Mouse (Mus musculus) bone marrow macrophage, adult 2 months (primary cell): ENCODE data around the gene Sun2. TPM values are rescaled to one million over a fixed set of nuclear protein-coding genes. Genes with fewer than 3 reads are reported as not detected.

Experiments used
- H3K27ac ChIP-seq: 2 replicates; pipeline ENCODE4 v1.5.1; 2012; ENCODE audit warnings: low read depth, low read length; ENCODE audit not compliant: insufficient read depth
- H3K4me1 ChIP-seq: 2 replicates; pipeline ENCODE4 v1.6.1; 2012; ENCODE audit warnings: low read length; ENCODE audit not compliant: control insufficient read depth, insufficient read depth
- H3K4me3 ChIP-seq: 2 replicates; pipeline ENCODE4 v1.5.1; 2012; ENCODE audit warnings: mild to moderate bottlenecking, low read length, moderate library complexity; ENCODE audit not compliant: insufficient read depth
- CTCF ChIP-seq: IDR thresholded peaks from 2 replicates; pipeline ENCODE4 v1.5.1; 2012; ENCODE audit warnings: low read depth, mild to moderate bottlenecking, low read length, moderate library complexity
- POLR2A ChIP-seq: IDR thresholded peaks from 2 replicates; pipeline ENCODE4 v1.6.1; 2012; ENCODE audit warnings: mild to moderate bottlenecking, low read depth, low read length, borderline replicate concordance
- polyA plus RNA-seq: library from polyadenylated mRNA; stranded (reverse); fragments of >200 nt; gene quantifications from 2 replicates; pipeline ENCODE4 v1.2.4, GENCODE M21; 2012; ENCODE audit not compliant: missing spikeins, insufficient read depth, insufficient read length

Gene Sun2
- polyA plus RNA-seq, 1 experiment = 63.2 TPM

DNA sequence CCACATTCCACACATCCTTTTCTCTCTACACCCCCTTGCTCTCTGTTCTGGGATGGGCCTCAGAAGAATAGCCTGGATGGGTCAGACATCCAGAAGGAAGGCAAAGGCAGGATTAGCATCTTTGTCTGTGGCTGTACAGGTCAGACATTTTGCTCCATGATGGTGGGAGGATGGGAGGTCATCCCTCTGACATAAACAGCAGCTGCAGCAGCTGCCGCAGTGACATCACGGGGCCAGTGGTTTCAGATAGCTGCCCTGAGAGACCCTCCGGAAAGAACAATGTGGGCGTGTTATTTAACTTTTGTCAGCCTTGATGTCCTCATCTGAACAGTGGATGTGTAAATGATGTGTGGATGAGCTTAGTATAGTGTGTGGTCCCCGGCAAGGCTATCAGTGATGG, 3.5 kb upstream of the Sun2 start:
- Histone ChIP-seq H3K4me1 (peaks cover 9% of the 10 kb centered on the region), H3K27ac (no peak overlapping the region), H3K4me3 (no peak overlapping the region)
- TF ChIP-seq POLR2A = no peak
- TF ChIP-seq CTCF = no peak

DNA sequence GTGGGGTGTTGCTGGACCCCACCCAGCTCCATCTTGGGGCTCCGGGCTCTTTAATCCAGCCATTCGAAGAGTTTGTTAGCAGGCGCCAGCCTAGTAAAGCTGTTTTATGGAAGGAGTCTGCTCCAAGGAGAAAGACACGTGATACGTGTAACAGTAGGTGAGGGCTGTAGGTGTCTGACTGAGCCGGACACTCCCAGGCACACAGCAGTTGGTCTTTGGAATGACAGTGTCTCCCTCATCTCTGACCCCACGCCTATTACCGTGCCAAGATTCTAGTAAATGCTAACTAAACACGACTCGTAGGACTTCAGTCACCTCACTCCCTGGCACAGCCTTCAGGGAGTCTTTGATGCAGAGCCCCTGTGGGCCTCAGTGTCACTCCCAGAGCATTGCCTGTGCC, 3.0 kb upstream of the Sun2 start:
- H3K4me1 ChIP-seq = peaks cover 13% of the 10 kb centered on the region
- TF ChIP-seq POLR2A (no peak), CTCF (no peak)
- H3K27ac ChIP-seq = no peak overlapping the region
- H3K4me3 ChIP-seq = no peak overlapping the region

DNA sequence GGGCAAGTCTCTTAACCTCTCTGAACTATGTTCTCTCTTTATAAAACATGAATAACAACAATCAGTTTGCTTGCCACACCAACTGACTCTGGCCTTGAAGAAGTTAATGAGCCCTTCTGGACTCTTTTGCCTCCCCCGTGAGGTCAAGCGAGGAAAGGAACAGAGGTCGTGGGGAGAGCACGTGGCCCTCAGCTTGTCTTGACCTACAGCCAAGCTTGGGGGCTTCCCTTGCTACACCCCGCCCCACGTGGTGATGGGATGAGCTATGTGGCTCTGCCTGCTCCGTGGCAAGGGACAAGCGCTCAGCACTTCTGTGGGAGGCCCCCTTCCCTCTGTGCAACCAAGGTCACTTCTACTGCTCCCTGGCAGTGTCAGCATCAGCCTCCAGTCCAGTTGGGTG, 2.4 kb upstream of the Sun2 start:
- Histone ChIP-seq H3K4me1 (peaks cover 13% of the 10 kb centered on the region), H3K4me3 (no peak overlapping the region), H3K27ac (no peak overlapping the region)
- no peak for TF ChIP-seq CTCF
- TF ChIP-seq POLR2A = no peak

DNA sequence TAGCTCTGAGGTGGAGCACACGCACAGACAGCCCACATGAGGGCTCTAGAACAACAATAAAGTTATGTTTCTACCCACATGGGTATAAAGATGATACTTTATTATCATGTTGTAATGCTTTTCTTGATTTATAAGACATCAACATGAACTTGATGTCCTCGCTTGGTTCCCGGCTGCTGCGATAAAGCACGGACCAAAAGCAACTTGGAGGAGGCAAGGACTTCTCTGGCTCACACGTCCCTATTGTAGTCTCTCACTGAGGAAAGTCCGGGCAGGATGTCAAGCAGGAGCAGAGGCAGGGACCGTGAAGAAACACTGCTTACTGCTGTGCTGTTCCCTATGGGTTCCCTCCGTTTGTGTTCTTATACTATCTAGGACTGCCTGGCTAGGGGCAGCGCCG, 1.7 kb upstream of the Sun2 start:
- TF ChIP-seq POLR2A = no peak
- no peak for TF ChIP-seq CTCF
- peaks cover 13% of the 10 kb centered on the region for H3K4me1 ChIP-seq
- H3K27ac ChIP-seq = no peak overlapping the region
- no peak overlapping the region for H3K4me3 ChIP-seq

DNA sequence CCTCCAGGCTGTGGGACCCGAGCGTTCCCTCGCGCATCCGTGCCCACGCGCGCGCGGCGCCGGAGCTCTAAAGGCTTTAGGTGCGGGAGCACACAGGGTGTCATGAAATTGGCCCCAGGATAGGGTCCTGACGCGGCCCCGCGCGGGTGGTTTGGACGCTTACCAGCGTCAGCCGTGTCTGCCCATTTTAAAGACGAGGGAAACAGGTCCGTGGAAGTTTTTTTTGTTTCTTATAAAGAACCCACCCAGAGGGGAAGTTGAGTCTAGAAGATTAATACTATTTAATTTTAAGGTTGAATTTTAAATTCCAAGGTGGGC, 329 bp upstream of the Sun2 start:
- Histone ChIP-seq H3K27ac (no peak overlapping the region), H3K4me1 (peaks cover 13% of the 10 kb centered on the region), H3K4me3 (peak overlapping the region; percentile 78)
- TF ChIP-seq CTCF (no peak), POLR2A (no peak)

DNA sequence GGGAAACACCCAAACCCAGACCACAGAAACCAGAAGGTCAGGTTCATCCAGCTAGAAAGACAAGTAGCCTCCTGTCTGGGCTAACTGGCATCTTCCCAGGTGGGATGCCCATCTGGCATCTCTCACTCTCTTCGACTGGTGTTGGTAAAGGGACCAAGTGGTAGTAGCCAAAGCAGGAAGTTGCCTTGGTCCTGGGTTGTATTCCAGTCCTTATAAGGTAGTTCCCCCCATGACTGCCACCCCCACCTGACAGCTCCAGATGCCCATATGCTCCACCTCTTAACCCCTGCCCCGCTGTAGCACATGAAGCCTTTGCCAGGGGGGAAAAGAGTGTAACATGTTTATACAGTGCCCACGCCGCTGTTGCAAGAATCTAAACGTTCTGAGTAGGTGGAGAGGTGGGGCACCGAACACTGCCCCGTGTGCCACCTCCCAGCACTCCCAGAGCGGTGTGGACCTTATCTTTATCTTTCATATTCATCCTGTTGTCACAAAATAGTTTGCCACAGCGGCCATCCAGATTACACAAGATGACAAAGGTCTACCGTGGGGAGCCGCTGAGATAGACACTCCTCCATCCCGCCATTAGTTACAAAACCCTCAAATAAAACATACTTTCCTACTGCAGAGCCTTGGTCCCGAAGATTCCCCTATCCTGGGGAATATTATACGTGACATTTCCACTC, 1.0 kb downstream of the Sun2 start:
- TF ChIP-seq POLR2A (no peak), CTCF (no peak)
- H3K4me1 ChIP-seq = peaks cover 13% of the 10 kb centered on the region
- peak overlapping the region; percentile 78 for H3K27ac ChIP-seq
- peak overlapping the region; percentile 78 for H3K4me3 ChIP-seq

DNA sequence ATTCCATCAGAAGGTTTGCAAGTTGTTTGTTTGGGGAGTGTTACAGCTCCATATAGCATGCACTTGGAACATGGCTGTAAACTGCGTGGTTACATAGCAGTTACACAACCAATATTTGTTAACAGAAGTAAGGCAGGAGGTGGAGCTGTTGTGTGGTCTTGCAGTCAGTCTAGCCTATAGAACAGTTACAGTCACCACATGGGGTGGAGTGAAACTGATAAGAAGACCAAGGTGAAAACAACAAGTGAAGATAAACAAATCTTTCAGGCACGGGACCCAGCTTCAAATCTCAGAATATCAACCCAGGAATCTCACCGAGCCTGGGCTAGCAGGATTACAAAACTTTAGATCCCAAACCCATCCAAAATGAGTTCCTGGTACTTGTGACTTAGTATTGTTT, 1.6 kb downstream of the Sun2 start:
- peak overlapping the region; percentile 78; the same call in 1 of the 2 replicates for H3K4me3 ChIP-seq
- no peak overlapping the region for H3K27ac ChIP-seq
- H3K4me1 ChIP-seq = peaks cover 13% of the 10 kb centered on the region
- TF ChIP-seq CTCF = no peak
- TF ChIP-seq POLR2A = no peak

DNA sequence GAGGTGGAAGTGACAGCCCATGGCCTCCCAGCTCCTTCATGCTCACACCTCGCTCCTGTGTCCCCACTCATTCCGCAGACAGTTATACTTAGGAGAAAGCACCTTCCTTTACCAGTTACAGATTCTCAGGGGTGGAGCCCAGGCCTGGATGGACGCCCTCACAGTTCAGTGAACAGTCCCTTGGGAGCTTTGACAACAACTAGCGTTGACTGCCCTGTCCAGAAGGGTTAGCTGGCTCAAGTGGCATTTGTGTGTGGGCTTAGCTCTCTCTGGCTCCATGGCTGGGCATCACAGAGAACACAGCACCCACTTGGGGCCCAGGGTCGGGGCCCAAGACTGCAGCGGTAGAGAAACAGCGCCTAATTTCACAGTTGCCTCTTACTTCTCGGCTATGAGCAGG, 8.0 kb downstream of the Sun2 start:
- Histone ChIP-seq H3K4me3 (no peak overlapping the region), H3K4me1 (no peaks in the 10 kb centered on the region), H3K27ac (no peak overlapping the region)
- TF ChIP-seq POLR2A = no peak
- TF ChIP-seq CTCF = no peak

DNA sequence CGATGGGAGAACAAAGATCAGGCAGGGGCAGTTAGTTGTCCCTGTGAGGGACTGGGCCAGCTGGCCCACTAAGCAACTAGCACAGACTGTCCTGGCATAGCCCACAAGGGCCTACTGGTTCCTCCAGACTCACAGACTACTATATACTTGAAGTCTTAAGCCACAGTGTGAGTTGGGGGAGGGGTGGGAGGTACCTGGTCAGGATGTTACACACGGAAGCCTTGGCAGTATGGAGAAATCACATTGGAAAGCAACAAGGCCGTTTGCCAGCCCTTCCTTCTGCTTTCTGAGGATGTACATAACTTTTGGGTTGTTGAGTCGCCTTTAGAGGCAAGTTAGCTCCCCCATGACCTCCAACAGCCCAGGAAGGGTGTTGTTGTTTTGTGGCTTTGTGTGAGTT, 8.7 kb downstream of the Sun2 start:
- TF ChIP-seq CTCF = no peak
- TF ChIP-seq POLR2A = no peak
- Histone ChIP-seq H3K4me1 (no peaks in the 10 kb centered on the region), H3K4me3 (no peak overlapping the region), H3K27ac (no peak overlapping the region)

DNA sequence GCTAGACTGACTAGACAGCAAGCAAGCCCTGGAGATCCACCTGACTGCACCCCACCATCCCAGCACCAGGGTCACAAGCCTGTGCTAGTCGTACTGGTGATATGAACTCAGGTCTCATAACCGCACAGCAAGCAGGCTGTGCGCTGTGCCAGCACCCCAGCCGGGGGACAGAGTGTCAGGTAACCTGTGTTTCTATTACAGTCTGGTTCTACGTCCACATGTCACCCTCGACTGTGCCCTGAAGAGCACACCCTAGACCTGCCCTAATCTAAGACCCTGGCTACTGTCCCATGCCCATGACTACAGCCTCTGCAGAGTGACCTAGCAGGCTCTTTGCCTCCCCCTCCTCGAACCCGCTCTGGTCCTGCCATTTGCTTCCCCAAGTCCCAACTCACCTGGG, 9.1 kb downstream of the Sun2 start:
- TF ChIP-seq POLR2A (no peak), CTCF (no peak)
- H3K4me1 ChIP-seq = no peaks in the 10 kb centered on the region
- no peak overlapping the region for H3K4me3 ChIP-seq
- H3K27ac ChIP-seq = no peak overlapping the region

DNA sequence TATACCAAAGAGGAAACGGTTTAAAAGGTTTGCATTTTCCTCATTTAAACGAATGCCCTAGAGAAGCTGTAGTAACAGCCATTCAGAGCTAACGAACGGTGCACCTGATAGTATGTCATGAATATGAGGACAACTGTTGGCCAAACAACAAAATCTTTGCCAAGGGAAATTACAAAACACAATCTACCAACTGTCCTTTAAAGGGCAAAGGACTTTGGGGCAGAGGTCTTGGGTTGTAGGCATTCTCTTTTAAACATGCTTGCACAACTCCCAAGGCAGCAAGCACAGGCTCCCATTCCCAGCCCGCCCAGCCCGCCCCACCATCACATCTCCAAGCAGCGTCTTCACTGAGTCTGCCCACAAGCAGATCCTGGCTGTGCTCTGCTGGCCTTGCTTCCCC, 10.8 kb downstream of the Sun2 start:
- TF ChIP-seq POLR2A = no peak
- TF ChIP-seq CTCF = no peak
- H3K27ac ChIP-seq = no peak overlapping the region
- H3K4me3 ChIP-seq = no peak overlapping the region
- H3K4me1 ChIP-seq = no peaks in the 10 kb centered on the region
